Mouse (Mus musculus): ENCODE measurements around the gene Calm1.

GRCm38 (mm10) chr12:100206521-100206920 is 7.3 kb downstream of the Calm1 start:
- no peak for TF ChIP-seq CTCF (IDR thresholded peaks at IDR 0.05; ENCODE audit: low read depth, low read length)
- no peak for TF ChIP-seq POLR2A (IDR thresholded peaks at IDR 0.05; ENCODE audit: borderline replicate concordance, low read depth, low read length)

All from bone marrow macrophage, adult 2 months (primary cell).